Comparison of ENCODE assay signal across 22 mouse cellular contexts in the genomic region with DNA sequence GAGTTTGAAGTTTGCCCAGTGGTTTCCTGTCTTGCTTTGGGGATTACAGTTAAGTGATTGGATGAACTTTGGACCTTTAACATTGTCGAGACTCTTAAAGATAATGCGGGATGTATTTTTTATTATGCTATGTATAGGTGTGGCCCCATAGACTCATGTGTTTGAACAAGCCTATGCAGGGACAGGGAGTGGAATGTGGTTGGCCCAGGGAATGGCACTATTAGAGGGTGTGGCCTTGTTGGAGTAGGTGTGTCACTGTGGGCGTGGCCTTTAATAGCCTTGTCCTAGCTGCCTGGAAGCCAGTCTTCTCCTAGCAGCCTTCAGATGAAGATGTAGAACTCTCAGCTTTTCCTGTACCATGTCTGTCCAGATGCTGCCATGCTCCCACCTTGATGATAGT. TPM values are rescaled to one million over a fixed set of nuclear protein-coding genes. Genes with fewer than 3 reads are reported as not detected.
A peak's percentile ranks its signal among the peaks of the same experiment; 100 is the strongest.
DNase-seq lines count a peak whose midpoint lies in the region; ATAC-seq lines count a peak whose summit lies in the region.
"Not testable (repeated sequence)": the region's sequence is repeated elsewhere in the genome, so short reads cannot be mapped to it uniquely, and the experiment has no call there.
"Had no signal": no experiment of that assay in that cellular context is flagged by ENCODE, and none has a peak within 500 bp of the region (broad histone marks: within the 10 kb centered on the region; RNA-seq: fewer than 3 reads in every experiment).

No protein-coding gene starts in this region.

- not testable (repeated sequence) for H3K4me3 ChIP-seq in embryonic facial prominence, embryonic 14.5 days (ENCODE audit: low read depth, low read length); intestine, embryonic 16.5 days (ENCODE audit: low read length); lung, embryonic 16.5 days (ENCODE audit: low read length); stomach, embryonic 16.5 days (replicated peaks; ENCODE audit: low read length)

- DNase-seq in R1 (ENCODE audit: low read depth, low spot score): peak; percentile 67
- DNase-seq in embryonic facial prominence, embryonic 14.5 days (ENCODE audit: low spot score): not testable (repeated sequence)
- DNase-seq in urinary bladder, postnatal 14 days (ENCODE audit: low spot score): peak; percentile 24

- not testable (repeated sequence) for H3K27me3 ChIP-seq in embryonic facial prominence, embryonic 14.5 days (replicated peaks; ENCODE audit: control insufficient read depth, insufficient read depth, low read length); intestine, embryonic 16.5 days (replicated peaks; ENCODE audit: control insufficient read depth, insufficient read depth, low read length); lung, embryonic 16.5 days (ENCODE audit: control insufficient read depth, insufficient read depth, low read depth, low read length); stomach, embryonic 16.5 days (ENCODE audit: control insufficient read depth, insufficient read depth, low read length)

- not testable (repeated sequence) for H3K27ac ChIP-seq in embryonic facial prominence, embryonic 14.5 days (replicated peaks; ENCODE audit: low read depth, low read length); intestine, embryonic 16.5 days (ENCODE audit: low read length); lung, embryonic 16.5 days (ENCODE audit: low read length); stomach, embryonic 16.5 days (ENCODE audit: low read length)

- not testable (repeated sequence) for H3K36me3 ChIP-seq in embryonic facial prominence, embryonic 14.5 days (ENCODE audit: control insufficient read depth, insufficient read depth, low read length); intestine, embryonic 16.5 days (ENCODE audit: control insufficient read depth, insufficient read depth, low read length); lung, embryonic 16.5 days (ENCODE audit: control insufficient read depth, insufficient read depth, low read length); stomach, embryonic 16.5 days (ENCODE audit: control insufficient read depth, insufficient read depth, low read length)

- not testable (repeated sequence) for H3K9ac ChIP-seq in embryonic facial prominence, embryonic 14.5 days (ENCODE audit: low read depth, low read length); intestine, embryonic 16.5 days (ENCODE audit: low read depth, low read length); lung, embryonic 16.5 days (ENCODE audit: low read length); stomach, embryonic 16.5 days (ENCODE audit: low read length)

- 0 out of 2 replicates have a peak, but pooled peaks have one; percentile 53 for ATAC-seq in embryonic facial prominence, embryonic 14.5 days (ENCODE audit: low read depth)
- peak; percentile 97 for ATAC-seq in intestine, embryonic 16.5 days
- peak; percentile 71; the same call in 1 of the 2 replicates for ATAC-seq in lung, embryonic 16.5 days (ENCODE audit: low read depth)
- ATAC-seq in stomach, embryonic 16.5 days (ENCODE audit: insufficient read depth, low FRiP score): peak; percentile 87; the same call in 1 of the 2 replicates

- 72% methylated on average over 3 of the region's 3 CpGs for WGBS in embryonic facial prominence, embryonic 14.5 days
- 60% methylated on average over 3 of the region's 3 CpGs for WGBS in intestine, embryonic 16.5 days
- 69% methylated on average over 3 of the region's 3 CpGs for WGBS in lung, embryonic 16.5 days
- 58% methylated on average over 3 of the region's 3 CpGs for WGBS in stomach, embryonic 16.5 days

- not testable (repeated sequence) for H3K9me3 ChIP-seq in embryonic facial prominence, embryonic 14.5 days (ENCODE audit: control insufficient read depth, low read length); intestine, embryonic 16.5 days (ENCODE audit: control insufficient read depth, low read length); lung, embryonic 16.5 days (ENCODE audit: control insufficient read depth, low read length); stomach, embryonic 16.5 days (replicated peaks; ENCODE audit: control insufficient read depth, low read length)

- not testable (repeated sequence) for H3K4me2 ChIP-seq in embryonic facial prominence, embryonic 14.5 days (ENCODE audit: low read depth, low read length); intestine, embryonic 16.5 days (ENCODE audit: low read depth, low read length); lung, embryonic 16.5 days (ENCODE audit: low read depth, low read length); stomach, embryonic 16.5 days (ENCODE audit: low read depth, low read length)

- not testable (repeated sequence) for H3K4me1 ChIP-seq in embryonic facial prominence, embryonic 14.5 days (ENCODE audit: control insufficient read depth, insufficient read depth, low read length); intestine, embryonic 16.5 days (ENCODE audit: control insufficient read depth, insufficient read depth, low read length); lung, embryonic 16.5 days (replicated peaks; ENCODE audit: control insufficient read depth, insufficient read depth, low read length); stomach, embryonic 16.5 days (ENCODE audit: control insufficient read depth, insufficient read depth, low read length)

RNA-seq across cellular contexts. Expression of a gene that starts 3.2 kb away (rescaled TPM):
- polyA plus RNA-seq in embryonic facial prominence, embryonic 14.5 days (2014; fragmentation: Nextera tagmentation; extraction: Ambion mirVana): not detected in 2 replicates
- 0.44 TPM in 1 of 2 replicates, not detected in the other for polyA plus RNA-seq in intestine, embryonic 16.5 days (2015; fragmentation: Nextera tagmentation; extraction: Ambion mirVana)
- polyA plus RNA-seq in lung, embryonic 16.5 days (2015; fragmentation: Nextera tagmentation; extraction: Ambion mirVana): not detected in 2 replicates
- not detected in 2 replicates for polyA plus RNA-seq in stomach, embryonic 16.5 days (2015; fragmentation: Nextera tagmentation; extraction: Ambion mirVana)
- polyA plus RNA-seq: brain, embryonic 14.5 days; cortical plate, adult 2 months; embryonic facial prominence, embryonic 15.5 days; forebrain, embryonic 11.5 days; forebrain, embryonic 14.5 days; forebrain, postnatal 0 days; frontal cortex, adult 2 months; G1E; heart, embryonic 11.5 days; heart, embryonic 14.5 days; heart, postnatal 0 days; hindbrain, embryonic 12.5 days had no signal

RNA-seq across cellular contexts. Expression of a gene that starts 6.5 kb away (rescaled TPM):
- not detected in 2 replicates for polyA plus RNA-seq in embryonic facial prominence, embryonic 14.5 days (2014; fragmentation: Nextera tagmentation; extraction: Ambion mirVana)
- not detected in 2 replicates for polyA plus RNA-seq in intestine, embryonic 16.5 days (2015; fragmentation: Nextera tagmentation; extraction: Ambion mirVana)
- polyA plus RNA-seq in lung, embryonic 16.5 days (2015; fragmentation: Nextera tagmentation; extraction: Ambion mirVana): not detected in 2 replicates
- polyA plus RNA-seq in stomach, embryonic 16.5 days (2015; fragmentation: Nextera tagmentation; extraction: Ambion mirVana): not detected in 2 replicates
- polyA plus RNA-seq: activated CD4-positive, CD25-positive, alpha-beta regulatory T cell, adult 4 months; brain, embryonic 14.5 days; cortical plate, adult 2 months; embryonic facial prominence, embryonic 10.5 days; embryonic facial prominence, embryonic 15.5 days; forebrain, embryonic 11.5 days; forebrain, embryonic 14.5 days; forebrain, postnatal 0 days; frontal cortex, adult 2 months; G1E; heart, embryonic 11.5 days; heart, embryonic 14.5 days; heart, postnatal 0 days; hindbrain, embryonic 12.5 days; hindbrain, embryonic 15.5 days; Patski had no signal

RNA-seq across cellular contexts. Expression of a gene that starts 10.3 kb away (rescaled TPM):
- polyA plus RNA-seq in embryonic facial prominence, embryonic 14.5 days (2014; fragmentation: Nextera tagmentation; extraction: Ambion mirVana): not detected in 2 replicates
- not detected in 2 replicates for polyA plus RNA-seq in intestine, embryonic 16.5 days (2015; fragmentation: Nextera tagmentation; extraction: Ambion mirVana)
- not detected in 2 replicates for polyA plus RNA-seq in lung, embryonic 16.5 days (2015; fragmentation: Nextera tagmentation; extraction: Ambion mirVana)
- not detected in 2 replicates for polyA plus RNA-seq in stomach, embryonic 16.5 days (2015; fragmentation: Nextera tagmentation; extraction: Ambion mirVana)
- polyA plus RNA-seq: activated CD4-positive, CD25-positive, alpha-beta regulatory T cell, adult 4 months; brain, embryonic 14.5 days; cortical plate, adult 2 months; embryonic facial prominence, embryonic 10.5 days; embryonic facial prominence, embryonic 15.5 days; forebrain, embryonic 11.5 days; forebrain, embryonic 14.5 days; forebrain, postnatal 0 days; frontal cortex, adult 2 months; G1E; heart, embryonic 11.5 days; heart, embryonic 14.5 days; heart, postnatal 0 days; hindbrain, embryonic 12.5 days; hindbrain, embryonic 15.5 days; Patski had no signal

RNA-seq across cellular contexts. Expression of a gene that starts 11.7 kb away (rescaled TPM):
- not detected in 2 replicates for polyA plus RNA-seq in embryonic facial prominence, embryonic 14.5 days (2014; fragmentation: Nextera tagmentation; extraction: Ambion mirVana)
- not detected in 2 replicates for polyA plus RNA-seq in intestine, embryonic 16.5 days (2015; fragmentation: Nextera tagmentation; extraction: Ambion mirVana)
- polyA plus RNA-seq in lung, embryonic 16.5 days (2015; fragmentation: Nextera tagmentation; extraction: Ambion mirVana): not detected in 2 replicates
- not detected in 2 replicates for polyA plus RNA-seq in stomach, embryonic 16.5 days (2015; fragmentation: Nextera tagmentation; extraction: Ambion mirVana)
- polyA plus RNA-seq: activated CD4-positive, CD25-positive, alpha-beta regulatory T cell, adult 4 months; brain, embryonic 14.5 days; cortical plate, adult 2 months; embryonic facial prominence, embryonic 10.5 days; embryonic facial prominence, embryonic 15.5 days; forebrain, embryonic 11.5 days; forebrain, embryonic 14.5 days; forebrain, postnatal 0 days; frontal cortex, adult 2 months; G1E; heart, embryonic 11.5 days; heart, embryonic 14.5 days; heart, postnatal 0 days; hindbrain, embryonic 12.5 days; hindbrain, embryonic 15.5 days; Patski had no signal

RNA-seq across cellular contexts. Expression of a gene that starts 14.0 kb away (rescaled TPM):
- not detected in 2 replicates for polyA plus RNA-seq in embryonic facial prominence, embryonic 14.5 days (2014; fragmentation: Nextera tagmentation; extraction: Ambion mirVana)
- not detected in 2 replicates for polyA plus RNA-seq in intestine, embryonic 16.5 days (2015; fragmentation: Nextera tagmentation; extraction: Ambion mirVana)
- polyA plus RNA-seq in lung, embryonic 16.5 days (2015; fragmentation: Nextera tagmentation; extraction: Ambion mirVana): not detected in 2 replicates
- not detected in 2 replicates for polyA plus RNA-seq in stomach, embryonic 16.5 days (2015; fragmentation: Nextera tagmentation; extraction: Ambion mirVana)
- polyA plus RNA-seq: brain, embryonic 14.5 days; cortical plate, adult 2 months; embryonic facial prominence, embryonic 10.5 days; embryonic facial prominence, embryonic 15.5 days; forebrain, embryonic 11.5 days; forebrain, embryonic 14.5 days; forebrain, postnatal 0 days; frontal cortex, adult 2 months; G1E; heart, embryonic 11.5 days; heart, embryonic 14.5 days; heart, postnatal 0 days; hindbrain, embryonic 12.5 days; hindbrain, embryonic 15.5 days; Patski had no signal
